Mouse (Mus musculus): ENCODE data around the gene Pir. TPM values are rescaled to one million over a fixed set of nuclear protein-coding genes. Genes with fewer than 3 reads are reported as not detected.

The Pir gene
- total RNA-seq (2021): 1 to 10 TPM; 6.7 to 7.8 TPM

GRCm38 (mm10) chrX:164269285-164269761 lies at the start of gene Pir:
Pir (plus strand) TSS chrX:164269371.
- intact Hi-C loops (cut with DNase I): no loop called here
- DNase-seq (ENCODE audit: low spot score in 2 of 2): peak; percentile 18 to 23

GRCm38 (mm10) chrX:164221989-164222388 lies 47.2 kb upstream of the Pir start:
- intact Hi-C loops (cut with DNase I): no loop called here
- no peak for DNase-seq (ENCODE audit: low spot score in 2 of 2)

- intact Hi-C loops (cut with DNase I): no loop called here
- DNase-seq (ENCODE audit: low spot score in 2 of 2): no peak
Measured at GRCm38 (mm10) chrX:164233380-164233779, 35.8 kb upstream of the Pir start.

- DNase-seq (ENCODE audit: low spot score in 2 of 2): no peak
- intact Hi-C loops (cut with DNase I): no loop called here
Measured at GRCm38 (mm10) chrX:164245714-164246113, 23.5 kb upstream of the Pir start.

- DNase-seq (ENCODE audit: low spot score in 2 of 2): no peak
- intact Hi-C loops (cut with DNase I): no loop called here
Measured at GRCm38 (mm10) chrX:164246722-164247121, 22.4 kb upstream of the Pir start.

GRCm38 (mm10) chrX:164256527-164256926 lies 12.6 kb upstream of the Pir start:
- no peak for DNase-seq (ENCODE audit: low spot score in 2 of 2)
- intact Hi-C loops (cut with DNase I): no loop called here

- intact Hi-C loops (cut with DNase I): no loop called here
- DNase-seq (ENCODE audit: low spot score in 2 of 2): no peak
Measured at GRCm38 (mm10) chrX:164258057-164258456, 11.1 kb upstream of the Pir start, which contains the start of gene Bmx. Bmx (minus strand) TSS chrX:164258193.

GRCm38 (mm10) chrX:164258662-164259061 lies 10.5 kb upstream of the Pir start:
- intact Hi-C loops (cut with DNase I): no loop called here
- DNase-seq (ENCODE audit: low spot score in 2 of 2): no peak

GRCm38 (mm10) chrX:164262286-164262685 lies 6.9 kb upstream of the Pir start:
- intact Hi-C loops (cut with DNase I): no loop called here
- no peak for DNase-seq (ENCODE audit: low spot score in 2 of 2)

- intact Hi-C loops (cut with DNase I): no loop called here
- DNase-seq (ENCODE audit: low spot score in 2 of 2): no peak
Measured at GRCm38 (mm10) chrX:164264861-164265260, 4.3 kb upstream of the Pir start.

GRCm38 (mm10) chrX:164270603-164271002 lies 1.4 kb downstream of the Pir start:
- intact Hi-C loops (cut with DNase I): no loop called here
- DNase-seq (ENCODE audit: low spot score in 2 of 2): no peak

- no peak for DNase-seq (ENCODE audit: low spot score in 2 of 2)
- intact Hi-C loops (cut with DNase I): no loop called here
Measured at GRCm38 (mm10) chrX:164275536-164275935, 6.4 kb downstream of the Pir start.

GRCm38 (mm10) chrX:164280918-164281647 lies 11.9 kb downstream of the Pir start:
- intact Hi-C loops (cut with DNase I): no loop called here
- no peak for DNase-seq (ENCODE audit: low spot score in 2 of 2)

GRCm38 (mm10) chrX:164283808-164284207 lies 14.6 kb downstream of the Pir start:
- intact Hi-C loops (cut with DNase I): no loop called here
- no peak for DNase-seq (ENCODE audit: low spot score in 2 of 2)

- intact Hi-C loops (cut with DNase I): loop anchor here (2.0 kb wide), 1 partner anchor 102 kb away; no protein-coding TSS in a partner anchor
- no peak for DNase-seq (ENCODE audit: low spot score in 2 of 2)
Measured at GRCm38 (mm10) chrX:164287077-164287476, 17.9 kb downstream of the Pir start.

GRCm38 (mm10) chrX:164291147-164291546 lies 22.0 kb downstream of the Pir start:
- intact Hi-C loops (cut with DNase I): no loop called here
- DNase-seq (ENCODE audit: low spot score in 2 of 2): no peak

GRCm38 (mm10) chrX:164306250-164306649 lies 37.1 kb downstream of the Pir start:
- no peak for DNase-seq (ENCODE audit: low spot score in 2 of 2)
- intact Hi-C loops (cut with DNase I): no loop called here

GRCm38 (mm10) chrX:164313876-164314275 lies 44.7 kb downstream of the Pir start:
- intact Hi-C loops (cut with DNase I): no loop called here

GRCm38 (mm10) chrX:164318554-164318953 lies 49.4 kb downstream of the Pir start:
- no peak for DNase-seq (ENCODE audit: low spot score in 2 of 2)
- intact Hi-C loops (cut with DNase I): no loop called here

More at GRCm38 (mm10) chrX:164313876-164314275, 44.7 kb downstream of the Pir start:
- no peak for DNase-seq (ENCODE audit: low spot score in 2 of 2)

GRCm38 (mm10) chrX:164320031-164320430 lies 50.9 kb downstream of the Pir start:
- intact Hi-C loops (cut with DNase I): no loop called here
- DNase-seq (ENCODE audit: low spot score in 2 of 2): no peak

- DNase-seq (ENCODE audit: low spot score in 2 of 2): no peak
- intact Hi-C loops (cut with DNase I): no loop called here
Measured at GRCm38 (mm10) chrX:164322492-164322891, 53.3 kb downstream of the Pir start.

All from left cerebral cortex, postnatal 36 days (tissue).